Mouse (Mus musculus): ENCODE data around the gene Hoxc8. TPM values are rescaled to one million over a fixed set of nuclear protein-coding genes. Genes with fewer than 3 reads are reported as not detected.
A peak's percentile ranks its signal among the peaks of the same experiment; 100 is the strongest.

Gene Hoxc8
- polyA plus RNA-seq, 1 experiment from 2014 or later = 3.0 TPM

DNA sequence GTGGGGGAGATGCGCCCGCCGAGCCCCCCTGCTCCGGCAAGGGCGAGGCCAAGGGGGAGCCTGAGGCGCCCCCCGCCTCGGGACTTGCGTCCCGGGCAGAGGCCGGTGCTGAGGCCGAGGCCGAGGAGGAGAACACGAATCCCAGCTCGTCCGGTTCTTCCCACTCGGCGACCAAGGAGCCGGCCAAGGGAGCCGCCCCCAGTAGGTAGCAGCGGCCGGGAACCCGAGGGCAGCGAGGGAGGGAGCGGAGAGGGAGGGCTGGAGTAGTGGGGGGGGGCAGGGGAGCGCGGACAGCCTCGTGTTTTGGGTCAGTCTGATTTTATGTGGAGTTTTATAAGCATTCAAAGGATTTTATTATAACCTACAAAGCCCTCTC is 35.4 kb upstream of the Hoxc8 start:
- H3K27me3 ChIP-seq = peaks cover 96% of the 10 kb centered on the region
- H3K27ac ChIP-seq = peak overlapping the region; percentile 72; the same call in 1 of the 2 replicates
- no peak for ATAC-seq (ENCODE audit: low FRiP score, low read depth)
- peak overlapping the region; percentile 80 for H3K9ac ChIP-seq
- H3K9me3 ChIP-seq = no peaks in the 10 kb centered on the region
- peaks cover 49% of the 10 kb centered on the region for H3K4me1 ChIP-seq
- H3K4me3 ChIP-seq = peak overlapping the region; percentile 47
- H3K4me2 ChIP-seq (replicated peaks) = peak overlapping the region; percentile 61
- WGBS = 0% methylated on average over 27 of the region's 28 CpGs
- H3K36me3 ChIP-seq = no peaks in the 10 kb centered on the region

DNA sequence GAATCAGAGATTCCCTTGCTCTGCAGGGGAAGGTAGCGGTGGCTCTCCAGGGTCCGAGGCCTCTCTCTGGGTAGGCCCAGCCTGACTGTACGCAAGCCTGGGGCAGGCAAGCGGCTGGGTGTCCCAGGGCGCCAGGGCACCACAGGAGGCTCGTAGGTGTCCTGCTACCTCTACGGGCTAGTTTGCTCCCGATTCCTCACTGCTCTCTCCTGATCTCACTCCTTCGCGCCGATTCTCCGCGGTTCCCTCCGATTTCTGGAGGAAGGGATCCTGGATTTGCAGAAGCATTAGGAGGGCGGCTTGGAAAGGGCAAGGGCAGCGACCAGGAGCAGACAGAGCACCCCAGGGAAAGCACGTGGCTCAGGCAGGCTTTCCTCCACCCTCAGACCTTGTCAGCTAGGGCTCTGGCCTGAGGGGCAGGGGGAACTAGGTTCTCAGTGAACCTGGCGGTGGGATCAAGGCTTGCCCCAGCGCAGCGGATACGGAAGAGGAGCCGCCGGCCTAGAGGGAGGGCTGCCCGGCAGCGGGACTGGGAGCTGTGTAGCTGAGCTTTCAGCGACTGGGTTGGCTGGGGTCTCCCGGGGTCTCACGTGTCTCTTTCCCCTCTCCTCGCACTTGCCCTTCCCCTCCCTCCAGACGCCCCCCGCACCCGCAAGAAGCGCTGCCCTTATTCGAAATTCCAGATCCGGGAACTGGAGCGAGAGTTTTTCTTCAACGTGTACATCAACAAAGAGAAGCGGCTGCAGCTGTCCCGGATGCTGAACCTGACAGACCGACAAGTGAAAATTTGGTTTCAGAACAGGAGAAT is 34.4 kb upstream of the Hoxc8 start:
- Histone ChIP-seq H3K27me3 (peaks cover 97% of the 10 kb centered on the region), H3K4me1 (peaks cover 48% of the 10 kb centered on the region), H3K27ac (peak overlapping the region; percentile 48; the same call in 1 of the 2 replicates), H3K36me3 (no peaks in the 10 kb centered on the region), H3K4me2 (replicated peaks) (peak overlapping the region; percentile 61), H3K9ac (peak overlapping the region; percentile 80), H3K9me3 (no peaks in the 10 kb centered on the region), H3K4me3 (peak overlapping the region; percentile 47)
- WGBS = under 1% methylated on average over 37 of the region's 40 CpGs
- no peak for ATAC-seq (ENCODE audit: low FRiP score, low read depth)

DNA sequence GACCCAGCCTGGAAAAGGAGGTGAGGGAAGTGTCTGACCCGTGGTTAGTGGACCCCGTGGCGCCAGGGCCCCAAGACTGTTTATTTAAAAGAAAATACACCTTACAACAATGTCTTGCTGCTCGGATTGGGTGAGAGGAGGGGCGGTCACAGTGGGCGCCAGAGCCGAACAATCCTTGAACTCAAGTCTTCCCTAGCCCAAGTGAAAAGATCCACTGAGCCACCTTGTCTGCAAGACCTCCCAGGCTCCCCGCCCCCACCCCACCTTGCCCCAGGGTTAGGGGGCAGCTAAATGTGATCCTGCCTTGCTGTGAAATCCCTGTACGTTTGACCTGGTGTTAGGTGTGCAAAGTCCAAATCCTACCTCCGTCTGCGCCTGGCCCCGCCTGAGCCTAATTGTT is 33.5 kb upstream of the Hoxc8 start:
- no peak for ATAC-seq (ENCODE audit: low FRiP score, low read depth)
- Histone ChIP-seq H3K27ac (no peak overlapping the region), H3K4me1 (peaks cover 47% of the 10 kb centered on the region), H3K4me2 (replicated peaks) (peak overlapping the region; percentile 61), H3K9me3 (no peaks in the 10 kb centered on the region), H3K4me3 (peak overlapping the region; percentile 47), H3K9ac (peak overlapping the region; percentile 80), H3K36me3 (no peaks in the 10 kb centered on the region), H3K27me3 (peaks cover 96% of the 10 kb centered on the region)
- 2% methylated on average over 12 of the region's 12 CpGs for WGBS

DNA sequence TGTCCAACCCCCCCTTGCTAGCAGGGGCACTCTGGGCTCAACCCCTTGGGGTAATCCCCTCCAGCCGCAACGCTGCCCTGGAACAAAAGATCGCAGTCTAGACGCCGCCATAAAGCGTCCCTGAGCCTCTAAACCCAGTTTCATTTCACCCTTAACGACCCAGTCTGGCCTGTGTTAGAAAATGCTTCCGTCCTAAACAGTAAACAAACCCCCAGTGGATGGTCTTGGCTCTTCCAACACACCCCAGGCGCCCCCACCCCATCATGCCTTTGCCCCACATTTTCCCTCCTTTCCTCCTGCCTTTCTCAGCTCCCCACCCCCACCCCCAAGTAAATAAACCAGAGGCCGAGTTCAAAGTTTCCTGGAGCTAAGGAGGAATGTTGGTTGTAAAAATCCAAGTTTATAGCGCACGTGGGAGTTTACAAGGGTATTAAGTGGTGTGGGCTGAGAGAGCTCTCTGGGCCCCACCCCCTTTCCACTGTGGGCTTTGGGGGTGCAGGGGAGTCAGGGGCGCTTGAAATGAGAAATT is 30.7 kb upstream of the Hoxc8 start:
- Histone ChIP-seq H3K36me3 (no peaks in the 10 kb centered on the region), H3K27ac (peak overlapping the region; percentile 73), H3K4me1 (peaks cover 38% of the 10 kb centered on the region), H3K9me3 (no peaks in the 10 kb centered on the region), H3K27me3 (peaks cover 90% of the 10 kb centered on the region), H3K4me3 (peak overlapping the region; percentile 29), H3K9ac (peak overlapping the region; percentile 54), H3K4me2 (replicated peaks) (peak overlapping the region; percentile 58)
- ATAC-seq (ENCODE audit: low FRiP score, low read depth) = peak; percentile 73
- WGBS = under 1% methylated on average over 13 of the region's 13 CpGs

DNA sequence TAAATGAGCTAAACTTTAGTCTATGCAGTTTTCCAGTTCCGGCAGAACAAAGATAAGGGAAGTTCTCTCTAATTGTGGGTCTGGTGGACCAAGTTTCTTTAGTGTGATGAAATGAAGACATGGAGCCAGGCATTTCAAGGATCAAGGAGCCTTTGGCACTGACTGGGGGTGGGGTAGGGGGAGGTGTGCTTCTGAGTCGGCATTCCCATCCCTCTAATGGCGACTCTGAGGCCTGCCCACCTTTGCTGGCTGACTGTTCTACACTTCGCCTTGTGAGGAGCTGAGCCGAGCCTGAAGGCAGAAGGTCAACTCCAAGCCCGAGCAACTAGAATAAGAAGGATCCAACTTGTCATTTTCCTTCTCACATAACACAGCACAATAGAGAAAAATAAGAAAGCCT is 28.7 kb upstream of the Hoxc8 start:
- no peaks in the 10 kb centered on the region for H3K36me3 ChIP-seq
- H3K4me1 ChIP-seq = peaks cover 30% of the 10 kb centered on the region
- 0 out of 2 replicates have a peak overlapping the region, but pooled peaks have one; percentile 13 for H3K9ac ChIP-seq
- ATAC-seq (ENCODE audit: low FRiP score, low read depth) = no peak
- H3K4me2 ChIP-seq (replicated peaks) = peak overlapping the region; percentile 47
- WGBS = 5% methylated on average over 6 of the region's 6 CpGs
- H3K27ac ChIP-seq = peak overlapping the region; percentile 44; the same call in 1 of the 2 replicates
- H3K9me3 ChIP-seq = no peaks in the 10 kb centered on the region
- peaks cover 90% of the 10 kb centered on the region for H3K27me3 ChIP-seq
- peak overlapping the region; percentile 12 for H3K4me3 ChIP-seq

DNA sequence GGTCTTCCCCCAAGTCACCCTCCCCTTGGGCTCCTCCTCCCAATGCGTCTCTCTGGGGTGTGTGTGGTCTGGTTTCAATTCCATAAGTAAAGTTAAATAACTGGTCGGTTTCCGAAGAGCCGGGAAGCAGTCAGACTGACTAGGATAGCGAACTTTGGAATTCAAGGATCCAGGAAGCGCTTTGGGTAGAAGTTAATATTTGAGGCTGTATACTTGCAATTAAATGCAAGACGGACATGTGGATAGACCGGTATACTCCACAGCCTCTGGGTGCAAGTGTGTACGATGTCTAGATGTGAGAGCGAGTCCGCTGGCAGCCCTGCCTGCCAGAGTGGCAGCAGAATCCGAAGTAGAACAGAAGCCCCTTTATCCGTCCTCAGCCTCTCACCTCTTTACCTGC is 27.9 kb upstream of the Hoxc8 start:
- WGBS = 2% methylated on average over 13 of the region's 13 CpGs
- Histone ChIP-seq H3K9me3 (no peaks in the 10 kb centered on the region), H3K9ac (peak overlapping the region; percentile 62), H3K36me3 (no peaks in the 10 kb centered on the region), H3K4me1 (peaks cover 28% of the 10 kb centered on the region), H3K4me2 (replicated peaks) (peak overlapping the region; percentile 58), H3K4me3 (peak overlapping the region; percentile 32), H3K27me3 (peaks cover 90% of the 10 kb centered on the region), H3K27ac (peak overlapping the region; percentile 45; the same call in 1 of the 2 replicates)
- ATAC-seq (ENCODE audit: low FRiP score, low read depth) = no peak

DNA sequence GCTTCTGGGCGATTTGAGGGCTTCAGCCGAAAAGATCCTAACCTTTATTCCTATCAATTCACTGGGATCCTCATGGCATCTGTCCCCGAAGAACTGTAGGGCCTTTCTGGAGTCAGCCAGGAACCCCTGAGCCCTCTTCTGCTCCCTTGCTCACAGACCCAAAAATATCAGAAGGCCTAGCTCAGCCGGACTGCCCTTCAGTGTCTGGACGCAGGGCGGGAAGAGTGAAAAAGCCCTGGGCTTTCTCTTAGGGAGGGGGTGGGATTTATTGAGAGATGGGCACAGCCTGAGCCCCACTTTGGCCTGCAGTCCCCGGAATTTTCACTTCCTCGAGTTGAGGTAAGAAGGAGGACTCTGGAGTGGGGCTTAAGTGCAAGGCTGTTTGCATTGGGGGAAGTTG is 27.1 kb upstream of the Hoxc8 start:
- WGBS = 4% methylated on average over 8 of the region's 8 CpGs
- Histone ChIP-seq H3K4me3 (peak overlapping the region; percentile 32), H3K27me3 (peaks cover 89% of the 10 kb centered on the region), H3K4me2 (replicated peaks) (peak overlapping the region; percentile 58), H3K9ac (peak overlapping the region; percentile 62), H3K9me3 (no peaks in the 10 kb centered on the region), H3K27ac (no peak overlapping the region; the same call in 1 of the 2 replicates), H3K4me1 (peaks cover 24% of the 10 kb centered on the region), H3K36me3 (no peaks in the 10 kb centered on the region)
- ATAC-seq (ENCODE audit: low FRiP score, low read depth) = no peak

DNA sequence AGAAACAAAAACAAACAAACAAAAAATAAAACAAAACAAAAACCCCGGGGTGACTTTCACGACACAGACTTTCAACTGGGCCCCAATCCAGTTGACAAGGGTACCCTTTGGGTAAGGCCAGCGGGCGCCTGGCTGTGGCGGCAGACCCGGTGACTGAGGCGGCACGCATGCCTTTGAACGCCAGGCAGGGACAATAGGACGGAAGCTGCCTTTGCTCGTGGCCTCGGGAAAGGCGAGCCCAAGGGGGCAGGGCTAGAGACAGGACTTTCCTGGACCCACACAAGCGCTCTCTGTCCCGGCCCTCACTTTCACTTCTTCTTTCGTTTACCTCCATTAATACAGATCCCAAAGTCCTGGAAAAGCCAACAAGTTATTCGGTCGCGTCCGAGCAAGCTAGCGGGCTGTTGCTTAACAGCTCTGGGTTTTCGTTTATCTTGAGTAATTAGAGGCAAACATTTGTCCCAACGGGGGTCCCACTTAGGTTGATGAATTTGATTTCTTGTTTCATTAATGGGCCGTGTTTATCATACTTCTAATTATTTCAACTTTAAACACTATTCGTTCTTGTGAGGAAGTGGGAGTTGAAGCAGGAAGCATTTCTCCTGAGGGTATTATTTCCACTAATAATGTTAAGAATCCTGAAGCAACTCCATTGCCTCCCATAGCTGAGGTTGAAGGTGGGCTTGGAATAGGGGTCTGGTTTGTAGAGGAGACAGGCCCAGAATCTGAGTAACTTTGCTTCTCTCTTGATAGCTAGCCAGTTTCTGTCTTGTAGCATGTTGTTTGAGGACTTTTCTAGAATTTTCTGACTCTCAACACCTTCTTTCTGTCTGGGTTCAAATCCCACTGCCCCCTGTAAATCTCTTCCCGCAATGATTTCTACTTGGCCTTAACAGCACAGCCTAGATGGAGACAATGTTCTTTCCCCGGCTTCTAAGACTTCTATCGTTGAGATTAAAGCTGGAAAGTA is 26.5 kb upstream of the Hoxc8 start:
- 4% methylated on average over 28 of the region's 28 CpGs for WGBS
- no peaks in the 10 kb centered on the region for H3K9me3 ChIP-seq
- ATAC-seq (ENCODE audit: low FRiP score, low read depth) = no peak
- peak overlapping the region; percentile 37 for H3K4me3 ChIP-seq
- no peaks in the 10 kb centered on the region for H3K36me3 ChIP-seq
- peak overlapping the region; percentile 62 for H3K9ac ChIP-seq
- peak overlapping the region; percentile 58 for H3K4me2 ChIP-seq (replicated peaks)
- H3K4me1 ChIP-seq = peaks cover 23% of the 10 kb centered on the region
- peak overlapping the region; percentile 49; the same call in 1 of the 2 replicates for H3K27ac ChIP-seq
- peaks cover 89% of the 10 kb centered on the region for H3K27me3 ChIP-seq

DNA sequence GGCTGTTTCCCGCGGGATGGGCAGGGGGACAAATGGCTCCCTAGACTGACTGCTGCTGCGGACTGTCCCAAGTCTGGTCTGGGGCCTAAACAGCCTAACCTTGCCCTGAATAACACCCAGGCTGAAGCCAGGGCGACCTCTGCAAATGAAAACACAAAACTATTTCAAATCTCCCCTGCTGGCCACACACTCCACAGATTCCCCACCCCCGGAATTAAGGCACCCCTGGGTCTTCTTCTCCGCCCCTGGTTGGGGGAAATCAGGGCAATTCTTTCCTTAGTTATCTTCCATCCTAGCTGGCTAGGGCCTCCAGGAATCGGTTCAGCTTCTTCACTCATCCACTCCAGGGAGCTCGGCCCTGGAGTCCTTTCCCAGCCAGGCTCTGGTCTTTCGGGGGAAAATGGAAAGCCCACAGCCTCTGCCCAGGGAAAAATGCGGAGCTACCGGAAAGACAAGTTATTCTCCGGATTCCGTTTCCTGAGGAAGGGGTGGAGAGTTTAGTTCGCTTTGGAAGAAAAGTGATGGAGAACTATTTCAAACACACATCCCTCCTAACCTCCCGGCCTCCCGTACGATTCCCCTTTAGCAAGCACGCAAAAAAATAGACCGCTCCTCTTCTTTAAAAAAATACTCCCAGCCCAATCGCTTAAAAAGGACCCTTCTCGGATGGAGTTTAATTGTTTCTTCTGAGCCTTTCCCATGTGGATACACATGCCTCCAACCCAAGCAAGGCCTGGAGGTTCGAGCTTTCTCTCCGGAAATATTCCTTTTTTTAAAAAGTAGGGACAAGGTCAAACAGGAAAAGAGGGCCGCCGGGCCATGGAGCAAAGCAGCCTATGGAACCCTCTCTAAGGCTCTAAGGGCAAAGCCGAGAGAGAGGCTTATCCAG is 25.2 kb upstream of the Hoxc8 start:
- Histone ChIP-seq H3K4me1 (peaks cover 16% of the 10 kb centered on the region), H3K4me3 (peak overlapping the region; percentile 37), H3K9ac (peak overlapping the region; percentile 62), H3K27me3 (peaks cover 91% of the 10 kb centered on the region), H3K36me3 (no peaks in the 10 kb centered on the region), H3K27ac (peak overlapping the region; percentile 75; the same call in 1 of the 2 replicates), H3K4me2 (replicated peaks) (peak overlapping the region; percentile 58), H3K9me3 (no peaks in the 10 kb centered on the region)
- 5% methylated on average over 26 of the region's 26 CpGs for WGBS
- no peak for ATAC-seq (ENCODE audit: low FRiP score, low read depth)

DNA sequence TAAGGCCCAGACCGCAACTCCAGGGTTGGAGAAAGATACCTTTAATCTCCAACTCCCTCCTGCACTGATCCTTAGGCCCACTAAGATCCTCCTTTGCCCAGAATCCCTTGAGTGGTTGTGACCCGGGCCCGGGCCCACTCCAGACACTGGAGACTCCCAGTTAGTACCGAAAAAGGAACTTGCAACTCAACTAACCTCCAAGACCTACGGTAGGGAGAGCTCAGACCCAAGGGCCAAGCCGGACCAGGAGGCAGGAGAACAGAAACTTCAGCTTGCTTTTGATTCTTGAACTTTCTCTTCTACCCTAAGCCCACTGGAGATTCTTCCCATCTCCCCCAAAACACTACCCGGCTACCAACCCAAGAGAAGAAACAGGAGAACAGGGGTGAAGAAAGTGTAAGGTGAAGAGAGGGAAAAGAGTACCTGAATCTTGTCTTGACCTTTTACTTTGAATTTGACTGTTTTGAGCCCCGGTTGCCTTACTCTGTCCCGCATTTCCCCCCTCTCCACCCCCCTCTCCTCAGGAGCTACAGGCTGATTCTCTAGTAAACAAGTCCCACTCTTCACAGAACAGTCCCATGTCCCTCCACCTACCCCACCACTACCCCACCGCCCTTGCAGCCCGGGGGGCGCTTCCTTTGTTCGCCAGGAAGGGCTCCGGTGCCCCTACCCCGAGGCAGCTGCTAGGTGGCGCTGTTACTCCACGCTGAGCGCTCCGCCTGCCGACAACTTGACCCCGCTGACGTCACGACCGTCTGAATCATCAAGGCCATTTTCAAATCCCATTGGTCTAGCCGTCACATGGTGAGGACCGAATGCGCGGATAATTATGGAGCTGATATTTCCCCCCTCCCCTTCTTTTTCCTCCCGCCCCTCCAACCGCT is 24.3 kb upstream of the Hoxc8 start:
- Histone ChIP-seq H3K27ac (peak overlapping the region; percentile 75; the same call in 1 of the 2 replicates), H3K9ac (peak overlapping the region; percentile 62), H3K4me2 (replicated peaks) (peak overlapping the region; percentile 58), H3K4me3 (peak overlapping the region; percentile 37), H3K36me3 (no peaks in the 10 kb centered on the region), H3K4me1 (peaks cover 12% of the 10 kb centered on the region), H3K27me3 (peaks cover 93% of the 10 kb centered on the region), H3K9me3 (no peaks in the 10 kb centered on the region)
- ATAC-seq (ENCODE audit: low FRiP score, low read depth) = peak; percentile 81
- 2% methylated on average over 30 of the region's 30 CpGs for WGBS

Measured in limb, embryonic 13.5 days (tissue).